Mouse (Mus musculus) hindbrain, embryonic 14.5 days (tissue): Measurements from ENCODE around the gene Rad21l. TPM values are rescaled to one million over a fixed set of nuclear protein-coding genes. Genes with fewer than 3 reads are reported as not detected.
"Not testable (repeated sequence)": the region's sequence is repeated elsewhere in the genome, so short reads cannot be mapped to it uniquely, and the experiment has no call there.

ENCODE experiments used
- ATAC-seq: fragments of 200-750 bp; cut with Nextera tagmentation; 2 replicates; pipeline ENCODE4 v1.8.0; 2017; ENCODE audit warnings: moderate number of reproducible peaks, mild to moderate bottlenecking, moderate TSS enrichment, moderate library complexity; ENCODE audit not compliant: low FRiP score
- DNase-seq: peaks from one replicate; pipeline ENCODE4 v3.0.0-alpha.2; 2015; ENCODE audit warnings: low spot score
- H3K27ac ChIP-seq: fragments of 300-500 bp; sonication (generic); 2 replicates; pipeline ENCODE4 v1.5.1; 2014; ENCODE audit warnings: mild to moderate bottlenecking, moderate library complexity
- H3K27me3 ChIP-seq: fragments of 300-500 bp; sonication (generic); 2 replicates; pipeline ENCODE4 v1.6.1; 2014; ENCODE audit warnings: mild to moderate bottlenecking, low read length, mixed read lengths; ENCODE audit not compliant: control insufficient read depth, insufficient read depth
- H3K36me3 ChIP-seq: fragments of 300-500 bp; sonication (generic); replicated peaks from 2 replicates; pipeline ENCODE4 v1.6.1; 2014; ENCODE audit not compliant: control insufficient read depth, insufficient read depth
- H3K4me1 ChIP-seq: fragments of 300-500 bp; sonication (generic); replicated peaks from 2 replicates; pipeline ENCODE4 v1.6.1; 2014; ENCODE audit warnings: antibody characterized with exemption, low read length, mixed read lengths; ENCODE audit not compliant: control insufficient read depth, insufficient read depth
- H3K4me2 ChIP-seq: fragments of 300-500 bp; sonication (generic); replicated peaks from 2 replicates; pipeline ENCODE4 v1.6.1; 2014; ENCODE audit warnings: mild to moderate bottlenecking, moderate library complexity
- H3K4me3 ChIP-seq: fragments of 300-500 bp; sonication (generic); replicated peaks from 2 replicates; pipeline ENCODE4 v1.5.1; 2014; ENCODE audit warnings: mild to moderate bottlenecking, low read length
- H3K9ac ChIP-seq: fragments of 300-500 bp; sonication (generic); 2 replicates; pipeline ENCODE4 v1.6.1; 2014
- H3K9me3 ChIP-seq: fragments of 300-500 bp; sonication (generic); 2 replicates; pipeline ENCODE4 v1.6.1; 2016; ENCODE audit warnings: low read length; ENCODE audit not compliant: control insufficient read depth
- WGBS: fragments of 180-500 bp; shearing (Covaris S2); extraction: QIAGEN DNeasy Blood & Tissue Kit; methylation state at CpG from one replicate; pipeline ENCODE4 v1.1.7; 2014; 5-methylcytosine and 5-hydroxymethylcytosine counted together
- polyA plus RNA-seq: library from polyadenylated mRNA; unstranded; fragments of >200 nt; fragmentation: Nextera tagmentation; extraction: Ambion mirVana; gene quantifications from 2 replicates; pipeline ENCODE4 v1.2.1, GENCODE M21; 2014

Rad21l gene
- polyA plus RNA-seq, 1 experiment from 2014 or later = 0.35 TPM

DNA sequence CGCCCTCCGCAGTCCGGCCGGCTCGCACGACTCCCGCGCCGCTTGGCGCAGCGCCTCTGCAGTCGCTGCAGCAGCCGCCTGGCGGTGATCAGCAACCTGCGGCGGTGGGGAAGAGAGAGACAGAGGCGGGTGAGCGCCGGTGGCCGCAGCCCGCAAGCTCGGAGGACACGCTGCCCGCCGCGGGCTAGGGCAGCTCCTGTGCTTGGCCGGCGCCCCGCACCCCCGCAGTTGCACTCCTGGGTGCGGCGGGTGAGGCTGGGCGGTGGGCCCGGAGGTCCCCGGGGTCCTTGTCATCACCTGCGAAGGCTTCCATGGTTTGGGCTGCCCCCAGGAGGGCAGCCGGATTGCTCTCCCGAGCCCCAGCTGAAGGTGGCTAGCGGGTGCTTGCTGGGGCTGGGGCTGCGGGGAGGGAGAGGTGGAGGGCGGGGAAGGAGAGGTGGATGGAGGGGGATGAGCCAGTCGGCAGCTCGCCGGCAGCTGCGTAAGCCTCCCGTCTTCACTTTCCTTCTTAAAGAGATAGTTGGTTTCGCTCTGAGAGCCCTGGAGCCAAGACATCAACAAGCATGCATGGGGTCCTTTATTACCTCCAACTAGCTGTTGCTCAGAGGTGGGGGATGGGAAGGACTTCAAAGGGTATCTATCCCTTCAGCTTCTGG lies 36.0 kb downstream of the Rad21l start, which contains the start of gene Snph:
Gene Snph, minus strand, starts transcription at position 435 of the 656 bp plus-strand sequence.
- Histone ChIP-seq H3K4me3 (peak within 1 kb of the TSS; percentile 92), H3K4me2 (peak within 1 kb of the TSS; percentile 69), H3K4me1 (peaks cover 22% of the 10 kb centered on the region; the same call in 1 of the 2 replicates), H3K9ac (peak within 1 kb of the TSS; percentile 93), H3K9me3 (no peaks in the 10 kb centered on the region), H3K27me3 (0 out of 2 replicates have a peak, but pooled peaks cover 4% of the 10 kb centered on the region), H3K27ac (peak within 1 kb of the TSS; percentile 91), H3K36me3 (no peaks in the 10 kb centered on the region)
- WGBS = 0% methylated on average over 35 of the region's 47 CpGs
- peak; percentile 92 for ATAC-seq
- peak; percentile 77 for DNase-seq

DNA sequence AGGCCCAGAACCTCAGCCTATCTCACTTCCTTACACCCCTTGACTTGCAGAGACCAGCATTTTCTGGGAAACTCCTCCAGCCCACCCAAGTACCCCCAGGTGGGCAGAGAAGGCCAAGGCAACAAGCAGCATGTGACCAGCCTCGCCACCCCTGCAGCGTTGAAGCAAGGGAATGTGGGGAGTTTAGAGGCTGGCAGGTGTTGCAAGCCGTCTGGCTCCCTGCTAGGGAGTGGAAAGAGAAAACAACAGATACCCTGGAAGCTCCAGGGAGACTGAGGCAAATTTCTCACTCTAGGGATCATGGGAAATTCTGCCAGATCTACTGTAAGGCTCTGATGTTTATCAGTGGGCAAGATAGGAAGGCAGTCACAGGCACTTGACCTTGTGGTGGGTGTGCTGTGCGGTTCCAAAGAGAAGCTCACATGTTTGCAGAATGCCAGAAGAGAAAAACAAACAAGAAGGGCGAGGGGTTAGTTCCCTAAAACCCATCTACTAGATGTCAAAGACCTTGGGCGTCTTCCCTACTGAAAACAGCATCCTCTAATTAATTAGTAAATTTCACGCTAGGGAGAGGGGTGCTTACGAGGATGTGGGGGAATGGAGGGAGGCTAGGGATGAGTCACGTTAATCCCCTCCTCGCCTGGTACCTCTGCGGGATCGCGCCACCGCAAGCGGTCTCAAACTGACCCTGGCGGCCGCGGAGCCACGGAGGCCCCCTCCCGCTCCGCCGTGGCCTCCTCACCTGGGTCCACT lies 36.8 kb downstream of the Rad21l start:
- ATAC-seq (peak; percentile 7; the same call in 1 of the 2 replicates), DNase-seq (no peak)
- WGBS = 1% methylated on average over 22 of the region's 22 CpGs
- Histone ChIP-seq H3K27me3 (0 out of 2 replicates have a peak, but pooled peaks cover 4% of the 10 kb centered on the region), H3K4me1 (peaks cover 22% of the 10 kb centered on the region; the same call in 1 of the 2 replicates), H3K27ac (peak overlapping the region; percentile 91), H3K9me3 (no peaks in the 10 kb centered on the region), H3K4me2 (peak overlapping the region; percentile 69), H3K4me3 (peak overlapping the region; percentile 92), H3K36me3 (no peaks in the 10 kb centered on the region), H3K9ac (peak overlapping the region; percentile 93)

DNA sequence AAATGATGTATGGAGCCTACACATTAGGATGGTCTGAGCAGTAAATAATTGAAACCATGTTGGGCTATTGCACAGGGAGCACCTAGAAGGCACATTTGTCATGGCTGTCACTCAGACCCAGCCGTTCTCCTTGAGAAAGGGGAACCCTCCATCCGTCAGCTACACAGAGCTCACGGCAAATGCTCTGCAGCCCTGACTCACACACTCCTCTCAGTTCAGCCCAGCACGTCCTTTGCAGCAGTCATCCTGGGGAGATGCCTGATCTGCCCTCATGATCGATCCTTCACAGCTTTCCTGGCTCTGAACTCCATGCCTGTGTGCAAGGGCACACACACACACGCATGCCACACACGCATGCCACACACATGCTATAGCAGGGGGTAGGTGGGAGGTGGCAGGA lies 39.0 kb downstream of the Rad21l start:
- no peak for ATAC-seq
- 60% methylated on average over 7 of the region's 7 CpGs for WGBS
- 0 out of 2 replicates have a peak overlapping the region, but pooled peaks have one; percentile 37 for H3K9ac ChIP-seq
- peaks cover 22% of the 10 kb centered on the region; the same call in 1 of the 2 replicates for H3K4me1 ChIP-seq
- no peaks in the 10 kb centered on the region for H3K36me3 ChIP-seq
- DNase-seq = no peak
- peak overlapping the region; percentile 3; the same call in 1 of the 2 replicates for H3K4me2 ChIP-seq
- H3K27me3 ChIP-seq = 0 out of 2 replicates have a peak, but pooled peaks cover 4% of the 10 kb centered on the region
- H3K9me3 ChIP-seq = no peaks in the 10 kb centered on the region
- no peak overlapping the region for H3K4me3 ChIP-seq
- H3K27ac ChIP-seq = no peak overlapping the region; the same call in 1 of the 2 replicates

DNA sequence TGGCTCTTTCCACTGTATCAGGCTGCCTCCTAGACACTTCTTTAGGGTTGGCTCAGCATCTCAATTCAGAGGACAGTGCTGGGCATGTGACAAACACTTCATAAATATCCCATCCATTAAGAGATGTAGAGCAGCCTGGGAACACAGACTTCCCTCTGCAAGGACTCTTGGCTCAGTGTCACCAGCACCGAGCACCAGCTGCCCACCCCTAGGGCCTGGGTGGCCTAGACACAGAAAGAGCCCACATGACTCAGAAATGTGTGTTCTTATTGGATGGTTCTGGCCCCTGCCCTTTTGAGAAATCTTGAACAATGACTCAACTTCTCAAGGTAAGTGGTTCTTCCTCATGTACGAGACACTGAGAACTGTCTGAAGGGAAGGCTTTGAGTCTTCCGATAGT lies 40.3 kb downstream of the Rad21l start:
- no peak for ATAC-seq
- Histone ChIP-seq H3K27ac (no peak overlapping the region), H3K36me3 (no peaks in the 10 kb centered on the region), H3K9ac (no peak overlapping the region), H3K27me3 (0 out of 2 replicates have a peak, but pooled peaks cover under 1% of the 10 kb centered on the region), H3K9me3 (no peaks in the 10 kb centered on the region), H3K4me1 (peaks cover 20% of the 10 kb centered on the region; the same call in 1 of the 2 replicates), H3K4me3 (no peak overlapping the region), H3K4me2 (no peak overlapping the region)
- DNase-seq = no peak
- WGBS = 91% methylated on average over 3 of the region's 3 CpGs

DNA sequence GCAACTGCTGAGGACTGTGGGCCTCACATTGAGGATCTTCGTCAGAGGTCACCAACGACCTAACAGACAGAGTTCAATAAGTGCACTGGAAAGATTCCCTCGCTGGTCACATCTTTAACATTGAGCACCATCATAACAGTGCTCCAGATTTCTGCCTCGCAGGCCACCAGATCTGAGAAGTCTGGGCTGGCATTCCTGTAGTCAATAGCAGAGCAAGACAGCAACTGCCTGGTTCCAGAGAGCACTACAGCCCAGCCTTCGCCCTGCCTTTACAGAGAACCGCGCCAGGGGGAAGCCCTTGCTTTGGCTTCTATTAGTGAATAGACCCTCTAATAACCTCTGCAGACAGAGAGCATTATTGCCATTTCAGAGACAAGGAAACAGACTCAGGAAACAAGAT lies 42.0 kb downstream of the Rad21l start:
- no peak overlapping the region for H3K27ac ChIP-seq
- H3K27me3 ChIP-seq = no peaks in the 10 kb centered on the region
- DNase-seq = no peak
- WGBS = 96% methylated on average over 7 of the region's 7 CpGs
- H3K9ac ChIP-seq = no peak overlapping the region
- ATAC-seq = no peak
- no peak overlapping the region for H3K4me3 ChIP-seq
- H3K4me1 ChIP-seq = peaks cover 15% of the 10 kb centered on the region; the same call in 1 of the 2 replicates
- H3K9me3 ChIP-seq = no peaks in the 10 kb centered on the region
- H3K4me2 ChIP-seq = no peak overlapping the region
- H3K36me3 ChIP-seq = no peaks in the 10 kb centered on the region

DNA sequence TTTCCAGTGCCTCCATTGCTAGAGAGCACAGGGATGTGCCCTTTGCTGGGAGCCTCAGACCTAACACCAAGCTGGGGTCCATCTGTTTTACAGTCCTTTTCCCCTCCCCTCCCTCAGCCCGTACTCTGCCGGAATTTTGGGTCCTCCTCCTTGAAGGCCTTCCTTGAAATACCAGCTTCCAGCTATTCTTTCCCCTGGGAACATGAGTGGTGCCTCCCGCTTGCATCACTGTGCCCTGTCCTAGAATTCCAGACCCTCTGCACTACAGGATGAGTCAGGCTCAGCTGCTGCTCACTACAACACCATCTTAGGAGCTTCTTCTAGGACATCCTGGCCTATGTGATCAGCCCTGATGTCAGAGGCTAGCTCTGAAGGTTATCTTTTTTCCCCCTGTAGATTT lies 44.6 kb downstream of the Rad21l start:
- Histone ChIP-seq H3K27me3 (no peaks in the 10 kb centered on the region), H3K27ac (no peak overlapping the region), H3K4me2 (no peak overlapping the region), H3K4me1 (no peaks in the 10 kb centered on the region), H3K36me3 (no peaks in the 10 kb centered on the region), H3K9ac (no peak overlapping the region), H3K9me3 (no peaks in the 10 kb centered on the region), H3K4me3 (no peak overlapping the region)
- 70% methylated on average over 3 of the region's 3 CpGs for WGBS
- ATAC-seq (no peak), DNase-seq (no peak)

DNA sequence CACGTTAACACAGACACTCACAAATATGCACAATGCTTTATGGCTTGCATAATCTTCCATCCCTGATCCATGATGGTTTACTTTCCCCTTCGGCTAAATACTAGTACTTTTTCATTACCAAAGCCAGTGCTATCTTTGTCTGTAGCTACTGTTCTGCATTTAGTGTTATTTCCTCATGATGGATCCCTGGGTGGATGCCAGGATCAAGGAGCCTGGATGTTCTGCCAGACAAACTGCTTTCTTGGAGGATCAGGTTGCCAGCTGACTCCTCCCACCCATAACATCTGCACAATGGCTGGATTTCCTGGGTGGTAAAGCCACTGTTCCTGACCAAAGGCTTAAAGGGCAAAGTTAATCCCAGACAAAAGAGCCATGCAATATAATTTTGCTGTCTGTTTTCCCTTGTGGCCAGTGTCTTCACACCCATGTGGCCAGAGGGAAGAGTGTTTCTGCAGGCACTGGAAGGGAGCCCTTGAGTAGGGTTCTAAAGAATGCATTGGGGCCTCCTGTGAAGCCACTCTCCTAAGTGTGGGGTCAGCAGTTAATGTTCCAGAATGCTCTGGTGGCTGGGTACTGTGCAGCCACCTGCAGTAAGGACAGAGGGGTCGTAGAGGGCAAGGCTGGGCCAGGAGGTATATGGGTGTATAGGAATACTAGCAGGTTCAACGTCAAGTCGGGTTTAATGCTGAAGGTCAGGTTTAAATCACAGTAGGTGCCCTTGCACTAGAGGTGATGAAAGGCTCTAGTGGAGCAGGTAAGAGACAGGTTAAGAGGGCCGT lies 51.6 kb downstream of the Rad21l start:
- Histone ChIP-seq H3K9me3 (no peaks in the 10 kb centered on the region), H3K4me3 (no peak overlapping the region), H3K4me2 (no peak overlapping the region), H3K9ac (no peak overlapping the region), H3K27me3 (no peaks in the 10 kb centered on the region), H3K36me3 (no peaks in the 10 kb centered on the region), H3K4me1 (no peaks in the 10 kb centered on the region), H3K27ac (no peak overlapping the region)
- ATAC-seq (no peak), DNase-seq (no peak)
- WGBS = 85% methylated on average over 6 of the region's 6 CpGs

DNA sequence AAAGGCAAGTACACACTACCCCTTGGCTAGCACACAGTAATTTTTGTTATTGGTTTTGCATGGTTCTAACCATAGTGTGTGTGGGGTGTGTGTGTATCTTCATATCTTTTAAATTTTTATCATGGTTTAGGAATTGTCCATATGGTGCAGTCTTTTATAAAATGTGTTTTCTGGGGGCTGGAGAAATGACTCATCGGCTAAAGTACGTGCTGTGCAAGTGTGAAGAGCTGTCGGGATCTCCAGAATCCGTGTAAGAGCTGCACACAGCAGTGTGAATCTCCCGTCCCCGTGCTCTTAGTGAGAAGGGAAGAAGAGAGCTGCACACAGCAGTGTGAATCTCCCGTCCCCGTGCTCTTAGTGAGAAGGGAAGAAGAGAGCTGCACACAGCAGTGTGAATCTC lies 52.6 kb downstream of the Rad21l start:
- H3K4me1 ChIP-seq, H3K4me3 ChIP-seq, H3K27me3 ChIP-seq, H3K4me2 ChIP-seq, H3K9me3 ChIP-seq, H3K9ac ChIP-seq, H3K27ac ChIP-seq, H3K36me3 ChIP-seq, ATAC-seq, DNase-seq: not testable (repeated sequence)
- 91% methylated on average over 6 of the region's 8 CpGs for WGBS
